Mouse (Mus musculus): ENCODE results near the gene Rprml.

GRCm38 (mm10) chr11:103698226-103698625 lies 48.9 kb downstream of the Rprml start:
- TF ChIP-seq POLR2A (IDR thresholded peaks at IDR 0.05; ENCODE audit: borderline replicate concordance, extremely low read depth, insufficient read depth, insufficient read length, poor library complexity, severe bottlenecking) (no peak), CTCF (IDR thresholded peaks at IDR 0.05; ENCODE audit: borderline replicate concordance, extremely low read depth, insufficient read depth, insufficient read length) (no peak)
